Mouse (Mus musculus): Measurements from ENCODE around the gene Aff1.
A peak's percentile ranks its signal among the peaks of the same experiment; 100 is the strongest.

The Aff1 gene

DNA sequence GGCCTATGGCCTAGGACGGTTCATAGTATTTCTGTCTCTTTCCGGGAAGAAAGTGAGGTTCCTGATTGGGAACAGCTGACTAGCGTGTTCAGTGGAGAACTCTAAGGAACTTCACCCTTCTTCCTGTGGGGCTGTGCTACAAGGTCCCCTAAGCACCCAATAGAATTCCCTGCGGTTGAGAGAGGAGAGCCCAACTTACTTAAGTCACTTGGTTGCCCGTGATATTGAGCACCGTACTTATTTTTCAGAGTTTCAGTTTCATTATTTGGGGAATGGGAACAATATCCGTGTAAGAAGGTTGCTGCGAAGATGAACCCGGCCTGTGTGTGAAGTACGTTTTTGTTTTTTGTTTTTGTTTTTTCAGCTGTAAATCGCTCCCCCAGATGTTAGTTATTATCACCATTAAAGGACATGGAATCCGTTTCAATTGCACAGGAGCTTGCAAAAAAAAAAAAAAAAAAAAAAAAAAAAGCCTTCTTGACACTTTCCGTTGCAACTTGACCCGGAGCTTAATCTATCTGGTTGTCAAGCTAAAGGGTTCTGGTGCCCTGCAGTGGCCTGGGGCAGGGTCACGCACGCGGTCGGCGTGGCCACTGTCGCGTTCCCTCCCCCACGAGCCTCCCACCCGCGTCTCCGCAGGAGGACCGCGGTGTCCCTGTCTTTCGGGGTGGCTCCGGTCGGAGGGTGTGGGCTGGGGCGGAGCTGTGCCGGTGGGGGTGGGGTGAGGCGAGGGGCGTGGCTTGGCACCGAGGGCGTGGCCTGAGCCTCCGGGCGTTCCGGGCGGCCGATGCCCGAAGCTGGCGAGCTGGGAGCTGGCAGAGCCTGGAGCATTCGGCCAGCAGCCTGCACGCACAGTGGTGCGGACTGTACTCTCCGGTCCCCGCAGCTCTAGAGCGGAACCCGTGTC is at the start of gene Aff1:
TSS of gene Aff1 (plus strand) at position 751 of the 907 bp plus-strand sequence.
- DNase-seq = peak; percentile 92 to 97

DNA sequence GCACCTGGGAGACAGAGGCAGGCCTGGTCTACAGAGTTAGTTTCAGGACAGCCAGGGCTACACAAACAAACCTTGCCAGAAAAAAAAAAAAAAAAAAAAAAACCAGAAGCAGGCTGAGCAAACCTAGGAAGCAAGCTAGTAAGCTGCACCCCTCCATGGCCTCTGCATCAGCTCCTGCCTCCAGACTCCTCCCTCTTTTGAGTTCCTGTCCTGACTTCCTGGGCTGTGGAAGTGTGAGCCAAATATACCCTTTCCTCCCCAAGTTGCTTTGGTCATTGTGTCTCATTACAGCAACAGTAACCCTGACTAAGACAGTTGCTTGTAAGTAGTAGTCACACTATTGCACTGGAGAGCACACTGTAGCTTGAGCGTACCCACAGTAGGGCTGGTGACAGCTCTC is 48.0 kb upstream of the Aff1 start:
- no peak for DNase-seq

DNA sequence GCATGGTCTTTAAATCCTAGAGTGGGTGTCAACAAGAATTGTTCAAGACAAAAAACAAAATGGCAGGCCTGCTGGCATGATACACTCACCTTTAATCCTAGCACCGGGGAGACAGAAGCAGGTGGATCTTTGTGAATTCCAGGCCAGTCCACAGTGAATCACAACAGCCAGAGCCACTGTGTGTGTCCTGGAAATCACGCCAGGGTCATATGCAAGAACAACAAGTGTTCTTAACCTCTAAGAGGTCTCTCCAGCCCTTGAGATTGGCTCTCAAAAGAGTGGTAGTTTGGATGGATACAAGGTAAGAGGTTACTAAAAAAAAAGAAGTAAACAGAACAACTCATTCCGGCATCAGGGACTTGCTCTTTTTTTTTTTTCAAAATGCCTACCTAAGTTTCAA is 44.9 kb upstream of the Aff1 start:
- DNase-seq = no peak

DNA sequence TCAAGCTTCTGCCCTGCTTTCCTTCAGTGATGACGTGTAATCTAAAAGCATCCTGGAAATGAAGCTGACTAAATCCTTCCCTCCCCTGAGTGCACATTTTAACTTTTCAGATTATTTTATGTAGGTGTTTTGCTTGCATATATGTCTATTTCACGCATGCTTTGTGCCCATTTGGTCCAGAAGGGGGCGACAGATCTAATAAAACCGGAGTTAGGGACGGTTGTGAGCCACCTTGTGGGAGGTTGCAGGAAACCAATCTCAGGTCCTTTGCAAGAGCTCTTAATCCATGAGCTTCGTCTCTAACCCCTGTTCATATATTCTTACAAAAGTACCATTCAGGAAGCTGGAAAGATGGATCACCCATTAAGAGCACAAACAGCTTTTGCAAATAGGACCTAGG is 37.9 kb upstream of the Aff1 start:
- DNase-seq = peak; percentile 38 to 44

DNA sequence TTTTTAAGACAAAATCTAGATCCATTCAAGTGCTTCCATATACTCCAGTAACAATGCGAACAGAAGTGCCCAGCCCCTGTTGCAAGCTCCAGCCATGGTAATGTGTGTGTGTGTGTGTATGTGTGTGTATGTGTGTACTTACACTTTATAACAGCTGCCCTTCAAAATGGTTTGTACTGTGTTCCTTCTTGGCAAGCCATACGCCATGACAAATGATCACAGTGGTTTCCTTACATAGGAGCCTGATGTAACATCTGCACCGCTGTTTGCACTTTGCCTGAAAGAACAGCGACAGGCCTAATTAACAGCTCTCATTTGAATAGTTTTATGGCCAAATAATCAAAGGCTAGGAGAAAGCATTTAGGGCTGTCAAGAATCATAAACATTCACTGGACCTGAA is 37.4 kb upstream of the Aff1 start:
- DNase-seq = no peak

DNA sequence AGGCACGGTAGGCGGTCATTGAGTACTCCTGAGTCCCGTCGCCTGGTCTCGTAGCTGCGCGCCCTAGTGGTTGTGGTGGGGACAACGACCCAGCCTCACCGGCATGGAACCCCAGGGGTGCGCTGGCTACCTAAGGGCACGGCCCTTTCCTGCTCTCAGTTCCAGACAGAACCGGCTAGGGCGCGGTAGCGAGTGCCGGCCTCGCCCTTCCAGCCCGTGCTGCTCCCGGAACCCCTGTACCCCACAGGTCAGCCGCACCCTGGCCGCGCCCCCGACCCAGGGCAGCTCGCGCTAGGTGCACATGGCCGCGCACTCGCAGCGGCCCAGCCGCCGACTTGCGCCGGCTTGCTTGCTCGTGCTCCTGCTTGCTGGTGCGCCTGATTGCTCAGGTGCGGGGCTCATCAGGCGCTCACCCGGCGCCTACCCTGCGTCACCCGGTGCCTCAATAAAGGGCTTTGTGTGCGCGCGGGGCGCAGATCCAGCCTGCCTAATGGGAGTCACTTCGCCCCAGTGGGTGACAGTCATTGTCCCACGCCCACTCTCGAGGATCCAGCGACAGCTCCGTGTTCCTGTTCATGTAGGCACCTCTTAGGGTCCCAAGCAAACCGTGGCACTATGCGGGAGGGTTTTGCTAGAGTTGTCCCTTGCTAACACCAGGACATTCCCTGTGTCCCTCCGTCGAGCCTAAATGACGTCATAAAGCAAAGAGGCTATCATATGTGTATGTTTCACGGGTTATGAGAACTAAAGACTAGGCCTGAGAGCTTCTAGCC is 36.6 kb upstream of the Aff1 start, which contains the start of gene 1700016H13Rik:
TSS of gene 1700016H13Rik (minus strand) at position 665 of the 773 bp plus-strand sequence.
- DNase-seq = peak; percentile 82 to 83

DNA sequence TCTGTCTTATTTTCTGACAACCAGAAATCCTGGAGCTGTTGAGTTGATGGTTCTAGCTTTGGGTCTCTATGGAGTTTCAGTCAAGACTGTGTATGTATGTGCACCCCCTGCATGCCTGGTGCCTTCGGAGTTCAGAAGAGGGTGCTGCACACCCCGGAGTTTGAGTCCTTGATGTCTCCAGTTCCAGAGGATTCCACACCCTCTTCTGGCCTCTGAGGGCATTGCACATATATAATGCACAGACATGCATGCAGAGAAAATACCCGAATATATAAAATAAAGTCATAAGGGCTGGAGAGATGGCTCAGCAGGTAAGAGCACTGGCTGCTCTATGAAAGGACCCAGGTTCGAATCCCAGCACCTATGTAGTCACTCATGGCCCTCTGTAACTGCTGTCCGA is 33.3 kb upstream of the Aff1 start:
- DNase-seq = no peak

DNA sequence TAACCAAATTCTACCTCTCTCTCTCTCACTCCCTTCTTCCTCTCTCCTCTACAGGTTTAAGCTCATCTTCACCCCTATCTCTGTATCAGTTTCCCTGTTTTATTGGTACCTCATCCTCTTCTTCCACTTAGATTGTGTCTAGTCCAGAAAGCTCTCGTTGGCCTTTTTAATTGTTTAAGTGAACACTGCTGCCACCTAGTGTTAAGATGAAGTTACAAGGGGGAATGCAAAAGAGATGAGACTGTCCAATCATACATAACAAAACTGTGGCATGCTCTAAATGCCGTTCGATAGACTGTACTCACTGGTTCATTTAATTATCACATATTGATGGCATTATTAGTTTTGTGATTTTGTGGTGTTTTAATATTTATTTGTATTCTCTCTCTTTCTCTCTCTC is 32.6 kb upstream of the Aff1 start:
- DNase-seq = no peak

DNA sequence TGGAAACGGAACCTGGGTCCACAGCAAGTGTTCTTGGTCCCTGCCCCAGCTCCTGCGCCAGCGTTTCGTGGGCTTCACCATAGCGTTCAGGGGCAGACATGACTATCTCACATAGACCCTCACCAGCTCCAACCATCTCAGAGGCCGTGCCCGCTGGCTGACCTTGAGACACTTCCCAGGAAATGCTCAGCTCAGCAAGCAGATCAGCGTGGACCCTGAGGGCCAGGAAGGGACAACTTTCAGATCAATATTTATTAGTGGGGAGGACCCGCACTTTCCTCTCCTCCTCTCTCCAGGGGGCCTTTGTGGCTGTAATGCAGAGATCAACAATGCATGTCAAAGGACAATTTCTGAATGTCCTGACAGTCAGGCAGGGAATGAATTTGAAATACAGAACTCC is 27.2 kb upstream of the Aff1 start:
- DNase-seq = no peak

DNA sequence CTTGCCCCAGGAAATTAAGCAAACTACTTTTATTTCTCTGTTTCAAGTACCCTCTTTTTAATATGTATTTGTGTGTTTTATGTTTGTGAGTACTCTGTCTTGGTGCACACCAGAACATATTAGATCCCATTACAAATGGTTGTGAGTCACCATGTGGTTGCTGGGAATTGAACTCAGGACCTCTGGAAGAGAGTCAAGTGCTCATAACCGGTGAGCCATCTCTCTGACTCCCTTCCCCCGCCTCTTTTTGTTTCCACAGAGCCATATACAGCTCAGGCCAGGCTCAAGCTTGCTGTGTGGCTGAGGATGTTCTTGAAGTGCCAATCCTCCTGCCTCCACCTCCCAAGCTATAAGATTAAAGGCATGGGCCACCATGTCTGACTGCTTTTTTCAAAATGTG is 26.3 kb upstream of the Aff1 start:
- no peak for DNase-seq

DNA sequence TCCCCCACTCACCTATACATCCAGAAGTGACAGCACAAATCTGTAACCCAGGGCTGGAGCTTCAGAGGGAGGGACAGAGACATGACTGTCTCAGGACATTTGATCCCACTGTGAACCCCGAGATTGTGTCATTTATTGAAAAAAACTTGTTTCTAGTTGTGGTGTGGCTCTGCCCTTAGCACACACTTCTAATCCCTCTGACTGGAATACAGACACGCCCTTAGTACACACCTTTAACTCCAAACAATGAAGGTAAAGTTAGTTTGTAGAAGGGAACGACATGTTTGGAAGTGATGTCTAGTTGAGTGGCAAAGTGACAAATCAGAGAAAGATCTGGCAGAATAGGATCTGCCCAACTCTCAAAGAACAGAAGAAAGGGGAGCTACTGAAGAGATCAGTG is 20.3 kb upstream of the Aff1 start:
- no peak for DNase-seq

DNA sequence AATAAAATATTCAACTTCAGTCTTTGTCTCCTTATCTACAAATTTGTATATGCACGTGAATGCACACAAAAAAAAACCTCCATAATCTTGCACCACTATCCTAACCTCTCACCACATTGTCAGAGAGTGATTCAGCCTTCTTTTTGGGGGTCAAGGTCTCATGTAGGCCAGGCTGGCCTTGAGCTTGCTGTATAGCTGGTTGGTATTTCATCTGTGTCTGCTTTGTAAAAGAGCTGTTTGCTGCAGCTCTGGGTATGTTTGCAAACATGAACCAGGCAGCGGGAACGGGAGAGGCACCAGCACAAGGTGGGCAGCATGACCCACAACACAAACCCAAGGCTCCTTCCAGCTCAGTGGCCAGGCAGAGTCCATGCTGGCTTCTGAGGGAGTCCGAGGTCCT is 18.6 kb upstream of the Aff1 start:
- no peak for DNase-seq

DNA sequence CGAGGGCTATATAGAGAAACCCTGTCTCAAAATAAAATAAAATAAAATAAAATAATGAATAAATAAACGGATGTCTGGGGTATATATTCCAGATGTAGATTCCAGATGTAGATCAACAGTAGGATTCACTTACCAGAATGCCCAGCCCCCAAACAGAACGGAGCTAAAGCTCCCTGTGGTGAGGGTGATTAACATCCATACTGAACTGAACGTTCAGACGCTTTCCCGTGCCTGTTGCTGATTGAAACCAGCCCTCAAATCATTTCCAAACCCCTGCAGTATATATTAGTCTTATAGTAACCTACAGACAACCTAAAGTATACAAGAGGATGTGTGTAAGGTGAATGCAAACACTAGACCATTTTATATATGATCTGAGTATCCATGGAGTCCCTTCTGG is 17.7 kb upstream of the Aff1 start:
- DNase-seq = no peak

DNA sequence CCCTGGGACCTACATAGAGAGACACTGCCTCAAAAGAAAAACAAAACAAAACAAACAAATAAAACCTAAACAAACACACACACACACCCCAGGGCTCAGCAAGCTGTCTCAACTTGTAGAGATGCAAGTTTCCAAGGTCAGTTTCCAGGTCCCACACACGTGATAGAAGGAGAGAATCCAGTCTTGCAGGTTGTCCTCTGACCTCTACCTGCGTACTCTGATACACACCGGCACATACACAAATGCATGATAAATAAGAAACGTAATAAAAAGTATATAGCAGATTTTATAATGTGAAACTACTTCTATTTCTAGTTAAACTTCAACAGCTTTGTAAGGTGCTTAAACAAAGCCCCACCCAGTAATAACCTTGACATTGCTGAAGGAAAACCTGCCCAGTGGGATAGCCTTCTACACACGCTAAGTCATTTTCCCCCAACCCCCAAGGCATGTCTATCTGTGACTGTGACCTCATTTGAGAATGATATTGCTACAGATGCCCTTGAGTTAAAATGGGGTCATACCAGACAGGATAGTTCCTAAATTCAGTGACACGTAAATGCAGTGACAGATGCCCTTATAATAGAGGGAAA is 15.8 kb upstream of the Aff1 start:
- no peak for DNase-seq

DNA sequence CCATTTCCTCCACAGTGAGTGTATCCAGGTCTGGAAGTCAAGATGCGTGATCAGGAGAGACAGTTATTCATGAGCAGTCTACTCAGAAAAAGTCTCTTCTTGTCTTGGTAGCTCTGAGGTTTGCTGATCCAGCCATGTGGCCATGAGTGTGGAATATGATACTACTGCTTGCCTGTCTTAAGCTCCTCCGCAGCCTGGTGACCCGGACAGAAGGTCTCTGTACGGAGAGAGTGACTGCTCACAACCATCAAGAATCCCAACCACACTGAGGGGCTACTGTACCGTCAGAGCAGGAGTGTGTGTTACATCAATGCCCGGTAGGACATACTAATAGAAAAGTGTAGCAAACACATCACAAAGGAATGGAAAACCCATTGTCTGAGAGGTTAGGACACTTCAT is 14.3 kb upstream of the Aff1 start:
- DNase-seq = no peak

DNA sequence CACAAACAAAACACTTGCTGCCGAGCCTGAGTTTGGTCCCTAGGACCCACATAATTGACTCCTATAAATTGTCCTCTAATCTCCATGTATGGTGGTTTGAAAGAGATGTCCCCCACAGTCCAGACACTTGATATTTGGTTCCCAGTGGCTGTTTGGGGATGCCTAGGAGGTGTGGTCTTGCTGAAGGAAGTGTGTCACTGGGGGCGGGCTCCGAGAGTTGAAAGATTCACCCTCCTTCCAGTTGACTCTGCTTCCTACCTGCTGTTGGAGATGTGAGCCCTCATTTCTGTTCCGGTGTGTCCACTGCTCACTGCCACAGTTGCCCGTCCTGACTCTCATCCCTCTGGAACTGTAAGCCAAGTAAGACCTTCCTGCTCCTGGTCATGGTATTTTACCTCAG is 13.2 kb upstream of the Aff1 start:
- DNase-seq = no peak

DNA sequence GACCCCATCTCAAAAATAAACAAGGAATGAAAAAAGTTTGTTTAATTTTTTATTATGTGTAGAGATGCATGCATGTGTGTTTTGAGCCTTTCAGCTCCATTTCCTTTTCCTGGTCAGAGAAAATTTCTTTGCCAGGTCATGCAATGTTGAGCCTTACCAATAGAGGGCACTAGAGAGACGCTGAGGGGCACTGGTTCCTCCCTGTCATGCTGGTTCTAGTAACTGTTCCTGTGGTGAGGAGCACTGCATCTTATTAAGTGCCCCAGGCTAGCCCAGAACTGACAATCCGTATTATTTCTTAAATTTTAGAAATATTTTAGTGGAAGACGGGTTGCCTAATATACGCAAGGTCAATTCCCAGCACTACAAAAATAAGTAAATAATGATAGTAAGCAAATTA is 11.8 kb upstream of the Aff1 start:
- DNase-seq = peak; percentile 69 to 77

DNA sequence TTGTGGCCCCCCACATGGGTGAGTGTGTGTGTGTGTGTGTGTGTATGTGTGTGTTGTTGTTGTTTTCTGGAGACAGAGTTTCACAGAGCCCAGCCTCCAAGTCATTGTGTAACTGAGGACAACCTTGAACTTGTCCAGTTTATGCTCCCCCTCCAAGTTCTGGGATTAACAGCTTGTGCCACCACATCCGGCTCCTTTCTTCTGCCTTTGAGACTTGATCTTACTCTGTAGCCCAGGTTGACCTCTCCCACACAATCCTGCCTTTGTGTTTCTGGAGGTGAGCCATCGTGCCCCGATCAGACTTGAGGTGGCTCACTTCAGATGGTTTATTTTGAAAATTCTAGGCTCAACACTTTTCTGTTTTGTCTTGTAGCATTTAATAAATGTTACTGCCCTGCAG is 10.3 kb upstream of the Aff1 start:
- no peak for DNase-seq

DNA sequence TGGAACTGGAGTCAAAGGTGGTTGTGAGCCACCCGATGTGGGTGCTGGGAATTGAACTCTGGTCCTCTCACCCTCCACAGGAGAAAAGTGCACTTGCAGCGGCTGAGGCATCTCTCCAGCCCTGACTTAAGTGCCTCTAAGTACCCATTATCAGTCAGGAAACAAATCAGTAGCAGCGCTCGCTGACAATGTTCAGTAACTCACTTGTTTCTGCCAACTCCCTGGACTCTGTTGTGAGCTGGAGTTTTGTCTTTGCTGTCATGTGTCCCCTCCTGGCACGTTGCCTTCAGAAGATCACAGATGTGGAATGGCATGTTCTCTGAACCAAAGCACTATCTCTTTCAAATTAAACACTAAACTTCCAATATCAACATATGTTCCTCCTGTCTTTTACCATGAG is 2.5 kb upstream of the Aff1 start:
- DNase-seq = no peak

DNA sequence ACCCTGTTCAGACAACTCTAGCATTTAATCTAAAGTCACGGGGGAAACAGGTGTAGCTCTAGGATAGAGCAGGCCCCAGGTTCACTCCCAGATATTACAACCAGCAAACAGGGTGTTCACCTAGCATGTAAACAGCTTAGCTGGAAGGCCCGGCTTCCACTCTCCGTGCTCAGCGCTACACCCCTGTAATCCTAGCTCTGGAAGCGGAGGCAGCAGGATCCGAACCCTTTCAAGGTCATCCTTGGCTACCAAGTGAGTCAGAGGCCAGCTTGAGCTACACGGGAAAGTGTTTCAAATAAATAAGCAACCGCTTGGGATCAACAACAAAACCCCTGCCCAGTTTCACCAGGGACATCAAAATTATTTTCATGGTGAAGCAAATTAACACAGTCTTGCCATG is 2.0 kb upstream of the Aff1 start:
- no peak for DNase-seq

DNA sequence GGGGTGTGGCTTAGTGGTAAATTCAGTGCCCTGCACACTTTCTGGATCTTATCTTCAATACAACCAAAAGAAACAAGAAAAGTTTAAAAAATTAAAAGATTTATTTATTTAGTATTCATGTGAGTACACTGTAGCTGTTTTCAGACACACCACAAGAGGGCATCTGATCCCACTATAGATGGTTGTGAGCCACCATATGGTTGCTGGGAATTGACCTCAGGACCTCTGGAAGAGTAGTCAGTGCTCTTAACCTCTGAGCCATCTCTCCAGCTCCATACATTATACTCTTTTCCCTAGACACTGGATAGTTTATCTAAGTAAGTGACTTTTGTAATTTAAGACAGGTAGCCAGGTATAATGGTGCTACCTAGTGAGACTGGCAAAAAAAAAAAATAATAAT is 1.0 kb upstream of the Aff1 start:
- DNase-seq = no peak

DNA sequence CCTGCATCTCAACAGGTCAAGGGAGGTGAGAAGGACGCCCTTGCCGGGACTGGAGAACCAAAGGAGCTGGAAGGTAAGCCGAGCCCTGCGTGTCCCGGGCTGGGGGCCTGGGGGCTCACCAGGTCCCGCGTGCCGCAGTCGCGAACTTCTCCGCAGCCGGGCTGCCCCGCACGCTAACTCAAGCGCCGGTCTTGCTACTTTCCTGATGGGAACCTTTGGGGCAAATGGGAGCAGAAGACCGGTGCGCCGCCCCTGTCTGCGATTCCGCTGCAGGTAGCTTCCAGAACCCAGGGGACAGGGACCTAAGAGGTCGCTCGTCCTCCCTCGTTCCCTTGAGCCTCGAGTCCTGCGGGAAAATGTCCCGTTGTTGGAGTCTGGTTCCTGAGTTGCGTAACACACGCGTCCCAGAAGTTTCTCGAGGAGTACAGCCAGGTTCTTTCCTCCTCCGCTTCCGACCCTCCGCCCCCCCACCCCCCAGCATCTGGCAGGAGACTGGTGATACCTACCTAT is 412 bp downstream of the Aff1 start:
- no peak for DNase-seq

DNA sequence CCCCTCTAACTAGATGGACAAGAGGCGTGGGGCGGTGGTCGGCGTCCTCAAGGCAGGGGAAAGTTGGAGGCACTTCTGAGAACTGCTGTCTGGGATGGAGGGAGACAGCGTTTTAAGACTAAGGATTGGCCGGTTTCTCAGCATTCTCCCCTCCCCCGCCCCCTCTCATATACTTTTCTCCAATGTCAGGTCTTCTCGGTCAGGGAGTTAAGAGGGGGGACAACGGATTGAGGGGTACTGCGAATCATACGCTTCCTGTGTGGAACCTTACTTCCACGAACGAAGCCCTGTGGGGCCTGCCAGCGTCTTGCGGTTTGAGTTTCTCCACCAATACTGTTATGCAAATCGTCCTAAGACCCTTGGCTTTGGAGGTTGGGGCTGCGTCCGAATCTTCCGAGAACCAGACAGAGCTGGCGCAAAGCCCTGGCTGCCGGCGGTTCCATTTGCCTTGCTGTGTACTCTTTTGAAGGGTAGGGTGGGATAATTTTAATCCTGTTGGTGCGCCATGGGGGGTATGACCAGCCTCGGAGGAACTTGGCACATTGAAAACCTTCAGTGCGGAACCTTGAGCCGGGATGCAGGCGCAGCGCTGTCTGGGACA is 967 bp downstream of the Aff1 start:
- DNase-seq = peak; percentile 29 to 33

Data from thymus, postnatal 36 days (tissue).